Mouse (Mus musculus) skeletal muscle tissue, adult 2 months (tissue): Measurements from ENCODE around the gene Crb1.

Source experiments
- DNase-seq: peaks from one replicate; pipeline ENCODE4 v3.0.0-alpha.2; 2012; ENCODE audit warnings: low read depth, low spot score

Gene Crb1

DNA sequence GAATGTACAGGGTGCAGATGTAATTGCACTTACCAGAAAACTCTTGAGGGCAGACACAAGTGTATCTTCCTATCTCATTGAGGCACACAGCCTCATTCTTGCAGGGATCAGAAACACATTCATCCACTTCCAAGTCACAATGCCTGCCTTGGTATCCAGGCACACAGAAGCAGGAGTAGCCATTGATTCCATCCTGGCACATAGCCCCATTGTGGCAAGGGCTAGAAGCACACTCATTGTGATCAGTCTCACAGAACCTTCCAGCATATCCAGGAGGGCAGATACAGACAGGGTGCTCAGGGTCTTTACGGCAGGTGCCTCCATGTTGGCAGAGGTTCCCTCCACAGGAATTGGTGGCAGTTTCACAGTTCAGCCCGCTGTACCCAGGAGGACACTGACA, 39.9 kb downstream of the Crb1 start:
- DNase-seq, result no peak

DNA sequence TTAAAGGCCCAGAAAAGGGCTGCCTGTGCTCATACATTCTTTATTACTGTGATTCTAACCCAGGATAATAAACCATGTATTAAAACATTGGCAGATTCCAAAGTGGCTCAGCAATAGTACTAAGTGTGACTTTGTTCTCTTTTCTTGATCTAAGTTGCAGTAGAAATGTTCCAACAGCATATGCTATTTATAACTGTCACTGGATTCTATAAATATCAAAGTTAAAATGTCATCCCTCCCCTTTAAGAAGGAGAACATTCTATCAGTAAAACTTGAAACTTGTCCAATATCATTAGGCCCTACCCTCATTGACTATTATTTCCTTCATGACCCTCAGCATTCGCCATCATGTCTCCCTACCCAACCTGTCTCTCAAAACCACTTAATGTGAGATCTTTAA, 48.1 kb downstream of the Crb1 start:
- DNase-seq, result no peak

DNA sequence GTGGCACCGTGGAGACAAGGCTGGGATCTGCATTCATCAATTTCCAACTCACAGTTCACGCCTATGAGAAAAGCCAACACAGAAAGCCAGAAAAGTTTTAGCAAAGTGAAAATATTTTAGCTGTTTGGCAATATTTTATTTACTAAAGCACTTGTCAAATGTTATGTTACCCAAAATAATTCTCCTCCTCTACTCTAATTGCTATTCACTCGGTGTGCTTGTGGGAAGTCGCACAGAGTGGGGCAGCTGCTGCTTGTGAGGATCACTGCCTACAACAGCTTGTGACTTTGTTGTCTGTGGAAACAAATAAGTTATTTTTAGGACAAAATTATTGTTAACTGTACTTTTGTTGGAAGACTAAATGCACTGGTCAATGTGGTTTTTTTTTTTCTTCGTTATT, 48.6 kb downstream of the Crb1 start:
- no peak for DNase-seq

DNA sequence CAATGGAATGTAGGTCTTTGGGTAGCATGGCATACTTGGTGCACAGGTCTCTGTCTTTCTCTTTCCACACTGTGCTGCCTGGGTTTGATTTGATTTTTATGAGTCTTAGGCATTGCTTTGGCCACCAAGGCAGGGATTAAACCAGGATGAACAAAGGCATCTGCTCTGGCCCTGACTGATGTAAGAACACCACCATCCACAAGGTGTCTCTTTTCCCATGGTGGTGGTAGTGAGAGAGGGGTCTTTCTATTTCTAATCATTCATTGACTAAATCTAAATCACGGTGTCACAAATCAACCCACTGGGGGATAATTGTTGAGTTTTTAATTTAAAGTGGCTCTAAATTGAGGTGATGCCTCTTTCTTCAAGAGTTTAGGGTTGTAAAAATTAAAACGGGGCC, 51.5 kb downstream of the Crb1 start:
- no peak for DNase-seq

DNA sequence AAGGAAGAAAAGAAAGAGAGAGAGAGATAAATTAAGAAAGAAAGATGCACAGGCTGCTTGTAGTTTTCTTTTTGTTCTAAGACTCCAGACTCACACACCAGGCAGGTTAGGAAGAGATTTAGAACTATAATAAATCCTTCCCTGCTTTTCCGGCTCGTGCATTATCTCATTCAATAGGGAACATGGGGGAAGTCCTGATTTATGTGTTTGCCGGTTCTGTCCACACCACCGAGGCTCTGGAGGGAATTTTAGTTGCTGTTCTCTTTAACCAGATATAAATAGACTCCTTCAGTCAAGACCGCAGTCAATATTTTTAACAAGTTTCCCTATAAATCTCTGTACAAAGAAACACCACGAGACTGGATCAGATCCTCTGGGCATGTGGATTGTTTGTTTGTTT, 57.1 kb downstream of the Crb1 start:
- no peak for DNase-seq

DNA sequence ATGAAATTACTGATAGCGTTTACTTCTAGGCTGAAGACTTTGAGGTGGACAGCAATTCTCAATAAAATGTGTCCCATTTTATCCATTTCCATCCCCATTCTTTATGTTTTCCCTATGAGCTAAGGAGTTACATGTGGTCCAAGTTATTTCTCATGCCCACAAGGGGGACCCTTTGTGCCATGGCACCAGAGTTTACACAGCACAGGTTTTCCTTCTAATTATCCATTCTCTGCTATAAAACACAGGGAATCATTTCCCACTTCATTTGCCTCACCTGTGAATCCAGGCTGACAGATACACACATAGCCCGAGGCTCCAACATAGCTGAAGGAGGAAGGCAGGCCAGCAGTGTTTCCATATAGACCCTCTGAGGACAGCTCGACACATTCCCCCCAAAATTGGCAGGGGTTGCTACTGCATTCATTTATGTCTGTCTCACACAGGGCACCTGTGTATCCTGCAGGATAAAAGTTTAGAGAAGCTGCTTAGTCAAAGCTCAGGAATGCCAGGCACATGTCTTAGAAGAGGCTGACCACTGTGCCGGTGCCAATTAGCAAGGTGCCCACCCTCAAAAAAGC, 62.5 kb downstream of the Crb1 start:
- DNase-seq, result no peak

DNA sequence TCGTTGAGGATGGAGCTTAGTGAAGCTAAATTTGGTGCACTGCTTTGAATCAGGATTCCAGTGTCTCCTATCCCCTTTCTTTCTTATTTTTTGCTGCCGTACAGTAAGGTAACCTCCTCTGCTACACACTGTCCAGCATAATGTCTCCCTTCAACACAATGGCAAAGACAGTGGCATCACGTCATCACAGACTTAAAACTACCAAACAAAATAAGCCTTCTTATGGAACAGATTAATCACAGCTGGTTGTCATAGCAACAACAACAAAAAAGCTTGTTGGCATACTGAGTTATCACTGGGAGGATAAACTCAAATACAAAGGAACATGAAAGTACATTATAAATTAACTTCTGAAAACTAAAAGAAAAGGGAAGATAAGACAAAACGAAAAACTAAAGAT, 68.0 kb downstream of the Crb1 start:
- no peak for DNase-seq

DNA sequence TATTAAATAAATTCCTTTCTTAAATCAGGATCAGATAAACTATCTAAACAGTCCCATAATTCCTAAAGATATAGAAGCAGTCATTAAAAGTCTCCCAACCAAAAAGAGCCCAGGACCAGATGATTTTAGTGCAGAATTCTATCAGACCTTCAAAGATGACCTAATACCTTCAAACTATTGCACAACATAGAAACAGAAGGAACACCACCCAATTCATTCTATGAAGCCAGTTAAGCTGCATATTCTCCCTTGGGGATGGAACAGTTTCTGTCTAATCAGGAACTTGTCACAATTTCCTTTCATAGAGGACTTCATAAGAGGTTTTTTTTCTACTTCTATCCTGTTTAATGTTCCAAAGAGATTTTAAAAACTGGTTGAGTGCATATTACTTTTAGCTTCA, 74.4 kb downstream of the Crb1 start:
- peak; percentile 6 for DNase-seq

DNA sequence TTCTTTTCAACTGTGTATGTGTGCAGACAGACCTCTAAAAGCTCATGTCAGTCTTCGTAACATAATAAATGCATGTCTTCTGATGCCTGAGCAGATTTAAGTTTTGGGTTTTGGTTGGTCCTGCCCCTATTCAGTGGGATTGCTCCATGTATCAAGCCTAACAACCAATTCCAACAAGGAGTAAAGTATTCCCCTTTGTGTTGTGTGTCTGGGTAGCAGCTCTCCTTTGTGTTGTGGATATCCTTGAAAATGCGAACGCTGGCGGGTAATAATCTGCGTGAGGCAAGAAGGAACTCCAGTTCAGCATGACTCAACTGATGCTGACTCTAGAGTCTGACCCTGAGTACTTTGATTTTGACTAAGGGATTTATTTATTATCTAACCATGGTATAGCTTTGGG, 75.1 kb downstream of the Crb1 start:
- DNase-seq, result no peak

DNA sequence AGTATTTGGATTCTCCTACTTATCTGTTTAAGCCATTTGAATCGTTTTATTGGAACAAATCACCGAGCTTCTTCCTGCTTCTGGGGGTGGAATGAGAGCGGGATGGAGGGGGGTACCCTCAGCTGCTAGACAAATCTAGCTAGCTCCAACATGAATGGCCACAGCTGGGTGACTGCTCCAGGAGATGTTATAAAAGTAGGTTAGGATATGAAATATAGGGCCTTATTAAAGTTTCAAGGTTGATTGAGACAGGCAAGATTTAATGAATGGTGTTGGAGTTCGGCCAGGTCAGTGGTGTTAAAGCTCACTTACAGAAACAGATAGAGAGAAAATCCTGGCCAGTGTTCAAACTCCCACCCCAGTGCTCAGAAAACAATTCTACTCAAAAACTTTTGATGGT, 84.9 kb downstream of the Crb1 start:
- no peak for DNase-seq

DNA sequence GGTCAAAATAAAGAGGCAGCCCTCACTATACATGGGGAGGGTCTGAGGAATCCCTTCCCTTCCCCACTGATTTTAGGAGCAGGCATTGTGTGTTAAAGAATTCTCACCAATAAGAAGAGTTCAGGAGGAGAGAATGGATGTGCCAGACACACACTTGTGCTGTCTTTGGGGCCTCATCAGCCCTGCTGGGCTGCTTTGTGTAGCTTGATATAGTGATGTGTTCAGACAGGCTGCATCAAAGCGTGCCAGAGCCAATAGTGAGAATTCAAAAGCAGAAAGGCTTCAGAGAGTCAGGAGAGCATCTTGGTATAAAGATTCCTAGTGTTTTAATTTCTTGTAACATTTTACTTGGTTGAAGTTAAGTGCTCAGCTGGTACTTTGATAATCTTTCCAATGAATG, 85.3 kb downstream of the Crb1 start:
- no peak for DNase-seq

DNA sequence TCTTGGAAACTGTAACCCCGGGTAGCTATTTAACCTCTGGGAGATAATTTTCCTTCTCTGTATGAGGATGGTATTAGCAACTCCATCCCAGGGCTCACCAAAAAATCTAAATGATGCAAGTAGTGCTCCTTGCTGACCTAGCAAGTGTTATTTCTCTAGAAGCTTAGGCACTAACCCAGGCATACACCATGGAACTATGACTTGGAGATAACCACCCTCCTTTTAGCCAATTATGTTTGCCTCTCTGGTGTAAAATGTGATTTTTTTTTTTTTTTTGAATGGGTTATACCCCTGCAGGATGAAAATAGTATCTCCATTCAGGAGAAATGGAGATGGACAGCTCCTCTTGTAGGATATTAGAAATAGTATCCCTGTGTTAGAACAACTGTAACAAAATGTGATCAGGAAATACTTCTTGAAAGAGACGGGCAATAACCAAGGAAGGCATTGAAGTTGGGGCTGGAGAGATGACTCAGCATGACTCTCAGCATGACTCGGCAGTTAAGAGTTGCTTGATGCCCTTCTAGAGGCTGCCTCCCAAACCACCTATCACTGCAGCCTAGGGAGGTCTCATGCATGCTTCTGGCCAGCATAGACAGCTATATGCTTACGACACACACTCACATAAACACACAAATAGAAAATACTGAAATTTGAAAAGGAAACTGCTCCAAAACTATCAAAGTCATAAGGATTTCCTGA, 100.1 kb downstream of the Crb1 start:
- no peak for DNase-seq

DNA sequence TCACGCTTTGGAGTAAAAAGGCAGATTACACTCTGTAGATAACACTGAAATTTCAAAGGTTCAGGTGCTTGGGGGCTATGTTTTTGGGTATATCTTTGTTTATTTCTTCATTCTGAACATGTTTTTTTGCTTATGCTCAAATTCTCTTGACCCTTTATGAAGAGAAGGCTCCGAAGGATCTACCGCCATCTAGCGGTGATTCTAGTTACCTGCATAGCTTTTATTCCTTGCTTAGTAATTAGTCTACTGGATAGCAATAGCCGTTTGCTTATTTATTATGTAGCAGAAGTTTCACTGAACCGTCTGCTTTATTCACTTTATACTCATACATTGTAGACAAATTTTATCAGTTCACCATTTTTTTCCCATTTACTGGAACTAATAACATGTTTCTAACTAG, 109.1 kb downstream of the Crb1 start:
- peak; percentile 35 for DNase-seq

DNA sequence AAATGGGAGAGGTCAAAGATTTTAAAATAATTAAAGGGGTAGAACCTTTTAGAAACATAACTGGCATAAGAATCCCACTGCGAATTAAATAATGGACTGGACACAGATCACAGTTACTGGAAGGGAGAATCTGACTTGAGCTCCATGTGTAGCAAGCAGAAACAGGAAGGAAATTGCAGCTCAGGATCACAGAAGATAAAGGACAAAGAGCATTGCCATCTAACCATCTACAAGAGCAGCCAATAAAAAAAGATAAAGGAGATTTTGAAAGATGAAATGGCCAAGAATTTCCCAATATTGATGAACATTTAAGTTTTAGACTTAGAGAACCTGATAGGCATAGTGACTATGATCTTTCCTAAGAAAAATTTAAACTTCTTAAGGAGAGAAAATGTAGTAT, 112.7 kb downstream of the Crb1 start:
- DNase-seq, result no peak

DNA sequence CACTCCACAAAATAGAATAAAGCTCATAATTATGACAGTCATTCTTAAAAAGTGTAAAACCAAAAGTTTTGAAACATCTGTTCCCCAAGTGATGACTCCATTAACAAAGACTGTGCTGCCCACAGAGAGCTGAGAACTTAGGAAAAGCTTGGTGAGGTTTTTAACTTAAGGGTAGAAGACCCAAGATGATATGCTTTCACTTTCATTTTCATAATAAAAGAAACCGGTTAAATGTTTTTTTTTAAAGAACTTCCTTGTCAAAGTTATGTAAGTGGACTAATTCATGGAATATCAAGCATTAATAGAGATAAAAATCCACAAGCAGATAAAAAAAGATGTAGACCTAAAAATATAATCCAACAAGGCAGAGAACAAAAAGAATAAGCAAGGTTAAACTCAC, 113.7 kb downstream of the Crb1 start:
- DNase-seq, result no peak

DNA sequence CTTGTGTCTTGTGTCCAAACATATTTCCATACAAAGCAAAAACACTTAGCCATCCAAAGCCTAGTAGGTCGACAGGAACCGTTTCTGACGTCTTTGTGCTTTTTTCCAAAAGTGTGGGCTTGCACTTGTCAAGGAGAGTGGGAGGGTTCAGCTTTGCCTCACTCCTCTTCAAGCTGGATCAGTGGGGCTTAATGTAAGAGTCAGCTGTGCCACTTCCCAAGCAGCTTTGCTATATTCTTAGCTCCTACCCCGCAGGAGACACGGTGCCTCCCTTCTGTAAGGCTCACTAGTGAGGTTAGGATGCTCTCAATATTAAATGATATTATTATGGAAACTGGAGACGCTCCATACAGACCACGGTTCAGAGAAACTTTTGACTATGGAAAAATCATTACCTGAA, 121.3 kb downstream of the Crb1 start:
- DNase-seq, result no peak

DNA sequence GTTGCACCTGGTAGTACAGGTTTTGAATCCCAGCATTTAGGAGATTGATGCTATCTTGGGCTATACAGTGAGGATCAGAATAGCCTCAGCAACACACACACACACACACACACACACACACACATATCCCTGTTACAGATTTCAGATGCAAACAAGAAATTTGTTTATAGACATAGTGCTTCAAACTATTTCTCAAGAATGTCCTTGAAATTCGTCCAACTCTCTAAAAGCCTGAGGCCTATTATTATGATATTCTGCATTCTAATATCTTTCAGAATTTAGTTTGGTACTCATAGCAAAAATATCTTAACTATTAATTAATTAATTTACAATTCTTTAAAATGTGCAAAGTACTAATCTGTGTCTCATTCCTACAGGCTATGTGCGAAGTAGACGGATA, 124.9 kb downstream of the Crb1 start:
- DNase-seq, result no peak

DNA sequence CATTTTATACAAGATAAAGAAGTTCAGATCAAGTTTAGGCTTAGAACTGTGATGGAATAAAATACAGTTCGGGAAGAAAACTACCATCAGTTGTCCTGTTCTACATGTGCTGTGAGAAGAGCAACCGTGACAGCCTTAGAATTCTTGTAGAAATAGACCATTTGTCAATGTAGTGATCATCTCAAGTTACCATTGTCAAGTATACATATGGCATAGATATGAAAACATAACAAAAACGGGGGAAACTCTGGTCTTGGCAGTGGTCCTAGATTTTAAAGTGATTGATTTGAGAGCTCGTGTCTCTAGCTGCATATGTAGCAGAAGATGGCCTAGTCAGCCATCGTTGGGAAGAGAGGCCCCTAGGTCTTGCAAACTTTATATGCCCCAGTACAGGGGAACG, 127.7 kb downstream of the Crb1 start:
- no peak for DNase-seq

DNA sequence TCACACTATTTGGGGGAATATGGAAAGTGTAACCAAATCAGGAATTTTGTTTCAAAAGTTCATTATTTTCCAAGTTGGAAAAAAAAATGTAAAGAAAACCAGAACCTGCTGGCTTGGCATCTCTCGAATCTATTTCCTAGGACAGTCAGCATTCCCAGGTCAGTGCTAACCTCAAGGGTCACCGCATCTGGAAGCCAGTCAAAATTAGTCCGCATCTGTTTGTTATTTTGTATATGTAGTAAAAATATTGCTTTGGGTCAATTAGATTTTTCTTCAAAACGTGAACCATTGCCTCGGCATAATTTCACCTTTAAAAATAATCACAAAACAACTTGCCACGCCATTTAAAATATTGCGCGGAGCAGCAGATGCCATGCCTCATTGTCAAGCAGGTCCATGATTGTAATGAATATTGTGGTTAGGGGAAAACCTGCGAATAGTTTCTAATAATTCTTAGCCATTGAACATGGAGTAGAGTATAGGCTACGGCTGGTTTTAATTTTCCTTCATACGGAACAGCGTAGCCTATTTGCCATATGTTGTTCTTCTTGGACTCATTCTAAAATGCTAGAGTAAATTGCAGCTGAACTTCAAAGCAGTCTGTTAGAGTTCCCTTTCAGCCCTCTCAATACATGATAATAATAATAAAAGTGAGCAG, 130.0 kb downstream of the Crb1 start:
- DNase-seq, result no peak

DNA sequence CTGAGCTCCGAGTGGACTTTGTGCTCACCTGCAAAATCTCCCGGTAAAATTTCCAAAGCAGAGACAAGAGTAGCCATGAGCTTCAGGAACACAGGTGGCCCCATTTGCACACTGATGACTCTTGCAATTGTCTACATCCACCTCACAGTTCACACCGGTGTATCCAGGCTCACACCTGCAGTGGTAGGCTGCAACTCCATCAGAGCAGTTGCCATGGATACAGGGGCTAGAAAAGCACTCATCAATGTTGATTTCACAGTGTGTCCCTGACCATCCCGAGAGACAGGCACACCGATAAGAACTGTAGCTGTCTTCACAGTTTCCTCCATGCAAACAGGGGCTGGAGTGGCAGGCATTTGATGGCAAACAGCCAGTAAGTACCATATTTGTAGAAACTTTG, 140.1 kb downstream of the Crb1 start:
- no peak for DNase-seq

DNA sequence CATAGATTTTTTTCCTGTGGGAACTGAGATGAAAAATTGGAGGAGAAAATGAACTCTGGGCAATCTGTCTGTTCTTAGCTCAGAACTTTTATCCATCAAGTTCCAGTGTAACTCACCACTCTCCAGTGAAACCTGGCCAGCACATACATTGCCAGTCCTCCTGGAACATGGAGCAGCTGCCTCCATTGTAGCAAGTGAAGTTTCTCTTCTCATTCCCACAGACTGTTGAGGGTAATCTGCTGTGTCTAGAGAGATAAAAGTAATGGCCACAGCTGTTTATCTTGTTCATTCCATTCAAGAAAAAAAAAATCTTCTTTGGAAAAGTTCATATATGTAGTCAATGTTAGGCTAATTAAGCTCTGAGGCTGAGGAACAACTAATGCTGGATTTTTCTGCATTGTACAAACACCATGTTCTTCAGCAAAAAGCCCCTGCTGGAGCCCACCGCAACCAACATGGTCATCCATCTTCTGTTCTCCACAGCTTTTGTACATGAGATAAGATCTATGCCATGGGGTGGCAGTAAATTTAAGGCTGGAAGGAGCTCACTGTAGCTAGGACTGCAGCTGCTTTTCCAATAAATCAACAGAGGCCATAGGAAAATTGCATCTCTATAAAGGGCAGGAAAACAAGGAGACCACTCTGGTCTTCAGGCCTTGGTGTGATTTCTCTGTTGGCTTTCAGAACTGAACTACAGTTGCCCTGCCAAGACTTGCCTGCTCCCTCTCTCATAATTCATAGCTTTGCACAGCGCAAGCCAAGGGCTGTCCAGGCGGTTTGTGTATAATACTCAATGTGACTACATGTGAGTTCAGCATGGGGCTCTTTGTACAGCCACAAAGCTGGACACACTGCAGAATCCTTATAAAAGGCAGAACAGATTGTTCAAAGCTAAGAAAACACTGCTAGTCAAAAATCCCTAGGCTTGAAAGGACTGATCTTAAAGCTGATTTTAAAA, 142.0 kb downstream of the Crb1 start:
- DNase-seq, result no peak

DNA sequence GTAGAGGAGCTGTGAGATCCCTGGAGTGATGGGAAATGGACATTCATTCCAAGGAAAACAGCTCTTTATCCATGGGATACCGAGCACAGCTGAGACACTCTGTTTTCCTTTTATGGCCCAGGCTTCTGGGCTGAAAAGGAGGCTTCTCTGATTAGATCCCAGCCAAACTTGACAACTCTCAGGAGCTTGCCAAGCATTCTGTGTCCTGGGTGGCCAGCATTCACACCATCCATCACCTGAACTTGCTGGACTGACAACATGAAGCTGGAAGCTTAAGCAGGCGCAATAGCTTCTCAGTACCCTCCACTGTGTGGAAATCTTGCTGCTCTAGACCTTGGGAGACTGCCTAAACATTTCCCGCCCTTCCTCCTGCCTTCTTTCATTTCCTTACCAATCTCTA, 144.3 kb downstream of the Crb1 start:
- no peak for DNase-seq
